Mouse (Mus musculus) forebrain, embryonic 10.5 days (tissue): ENCODE data around the gene Tln2. TPM values are rescaled to one million over a fixed set of nuclear protein-coding genes. Genes with fewer than 3 reads are reported as not detected.
"Not testable (repeated sequence)": the region's sequence is repeated elsewhere in the genome, so short reads cannot be mapped to it uniquely, and the experiment has no call there.

Experiments
- DNase-seq: peaks from one replicate; pipeline ENCODE4 v3.0.0-alpha.2; 2017; ENCODE audit warnings: low spot score; ENCODE audit errors: extremely low spot score
- H3K27ac ChIP-seq: fragments of 300-500 bp; sonication (generic); 2 replicates; pipeline ENCODE4 v1.5.1; 2016; ENCODE audit warnings: mild to moderate bottlenecking
- H3K27me3 ChIP-seq: fragments of 300-500 bp; sonication (generic); 2 replicates; pipeline ENCODE4 v1.6.1; 2016; ENCODE audit warnings: mild to moderate bottlenecking; ENCODE audit not compliant: poor library complexity, severe bottlenecking
- H3K36me3 ChIP-seq: fragments of 300-500 bp; sonication (generic); replicated peaks from 2 replicates; pipeline ENCODE4 v1.6.1; 2016; ENCODE audit warnings: mild to moderate bottlenecking, moderate library complexity
- H3K4me1 ChIP-seq: fragments of 300-500 bp; sonication (generic); 2 replicates; pipeline ENCODE4 v1.6.1; 2016
- H3K4me3 ChIP-seq: fragments of 300-500 bp; sonication (generic); 2 replicates; pipeline ENCODE4 v1.5.1; 2016; ENCODE audit warnings: mild to moderate bottlenecking, moderate library complexity
- H3K9me3 ChIP-seq: fragments of 300-500 bp; sonication (generic); 2 replicates; pipeline ENCODE4 v1.6.1; 2016; ENCODE audit warnings: mild to moderate bottlenecking, moderate library complexity
- WGBS: fragments of 180-500 bp; shearing (Covaris S2); methylation state at CpG from one replicate; pipeline ENCODE4 v1.1.7; 2016; 5-methylcytosine and 5-hydroxymethylcytosine counted together
- polyA plus RNA-seq: library from polyadenylated mRNA; unstranded; fragments of >200 nt; fragmentation: Nextera tagmentation; extraction: Ambion mirVana; gene quantifications from 2 replicates; pipeline ENCODE4 v1.2.1, GENCODE M21; 2016

Gene Tln2
- polyA plus RNA-seq, 1 experiment from 2014 or later: 30.0 TPM

DNA sequence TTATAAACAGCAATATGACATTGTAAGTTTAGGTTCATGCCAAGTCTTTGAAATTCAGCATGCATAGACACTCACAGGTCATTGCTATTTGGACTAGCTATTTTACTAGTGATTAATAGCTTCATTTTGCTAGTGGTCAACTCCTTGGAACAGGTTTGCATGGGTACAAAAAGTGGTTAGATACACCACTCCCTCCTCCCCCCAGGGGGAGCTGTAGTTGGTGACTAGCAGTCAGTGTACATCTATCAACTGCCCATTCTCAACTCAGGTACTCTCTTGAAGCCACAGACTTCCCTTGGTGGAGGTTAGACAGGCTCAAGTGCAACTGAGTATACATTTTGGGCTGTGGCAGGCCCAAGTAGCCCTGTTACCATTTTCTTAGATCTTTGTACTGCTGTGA lies 256.5 kb downstream of the Tln2 start:
- Histone ChIP-seq H3K36me3 (peaks cover 14% of the 10 kb centered on the region), H3K27ac (no peak overlapping the region)
- no peak for DNase-seq

DNA sequence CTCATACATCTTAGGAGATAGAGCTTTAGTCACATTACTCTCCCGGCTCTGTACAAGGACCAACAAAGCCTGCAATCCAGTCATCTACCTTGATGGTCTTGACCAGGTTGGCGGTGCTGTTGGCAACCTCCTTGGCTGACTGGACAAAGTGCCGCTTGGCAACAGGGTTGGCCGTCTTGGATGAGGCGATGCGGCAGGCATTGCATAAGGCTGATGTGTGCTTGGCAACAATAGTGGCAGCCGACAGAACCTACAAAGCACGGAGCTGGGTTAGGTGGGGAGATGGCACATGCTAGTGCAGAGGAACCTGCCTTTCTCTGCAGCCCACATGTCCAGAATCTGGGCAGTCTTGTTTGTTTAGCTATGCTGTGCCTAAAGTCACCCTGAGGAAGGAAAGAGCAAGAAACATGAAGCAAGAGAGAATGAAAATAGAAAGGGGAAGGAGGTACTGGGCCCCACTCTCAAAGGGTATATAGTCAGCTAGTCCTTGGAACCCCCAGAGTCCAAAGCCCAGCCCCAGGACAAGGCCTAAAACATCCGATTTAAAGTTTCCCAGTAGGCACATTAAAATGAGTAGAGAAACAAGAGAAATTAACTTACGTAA lies 257.0 kb downstream of the Tln2 start:
- no peak overlapping the region for H3K4me3 ChIP-seq
- no peak for DNase-seq
- peaks cover 14% of the 10 kb centered on the region for H3K36me3 ChIP-seq
- H3K27ac ChIP-seq: no peak overlapping the region
- H3K4me1 ChIP-seq: 0 out of 2 replicates have a peak, but pooled peaks cover 4% of the 10 kb centered on the region
- no peaks in the 10 kb centered on the region for H3K27me3 ChIP-seq
- WGBS: 93% methylated on average over 10 of the region's 10 CpGs
- H3K9me3 ChIP-seq: no peaks in the 10 kb centered on the region

More for the DNA sequence above, 256.5 kb downstream of the Tln2 start:
- Histone ChIP-seq H3K4me3 (no peak overlapping the region), H3K9me3 (no peaks in the 10 kb centered on the region), H3K27me3 (no peaks in the 10 kb centered on the region), H3K4me1 (0 out of 2 replicates have a peak, but pooled peaks cover 4% of the 10 kb centered on the region)

DNA sequence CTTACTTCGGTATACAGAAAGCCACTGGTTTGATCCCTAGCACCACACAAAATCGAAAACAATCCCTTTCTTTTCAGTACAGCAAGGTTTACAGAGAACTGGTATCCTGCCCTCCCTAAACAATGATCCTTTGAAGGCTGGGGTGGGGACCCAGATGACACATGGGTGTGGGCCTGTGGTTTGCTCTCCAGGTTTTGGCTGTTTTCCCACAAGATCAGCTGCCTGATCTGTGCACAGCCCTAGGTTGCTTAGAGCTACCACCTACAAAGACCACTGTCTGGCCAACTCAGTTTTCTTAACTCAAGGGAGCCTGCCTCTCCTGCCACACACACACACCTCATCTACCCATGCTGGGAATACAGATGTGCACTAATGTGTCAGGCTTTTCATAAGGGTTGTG lies 257.9 kb downstream of the Tln2 start:
- H3K36me3 ChIP-seq: peaks cover 14% of the 10 kb centered on the region
- H3K9me3 ChIP-seq: no peaks in the 10 kb centered on the region
- 87% methylated on average over 2 of the region's 2 CpGs for WGBS
- H3K4me3 ChIP-seq: no peak overlapping the region
- H3K4me1 ChIP-seq: 0 out of 2 replicates have a peak, but pooled peaks cover 4% of the 10 kb centered on the region
- no peak overlapping the region for H3K27ac ChIP-seq
- DNase-seq: no peak
- no peaks in the 10 kb centered on the region for H3K27me3 ChIP-seq

DNA sequence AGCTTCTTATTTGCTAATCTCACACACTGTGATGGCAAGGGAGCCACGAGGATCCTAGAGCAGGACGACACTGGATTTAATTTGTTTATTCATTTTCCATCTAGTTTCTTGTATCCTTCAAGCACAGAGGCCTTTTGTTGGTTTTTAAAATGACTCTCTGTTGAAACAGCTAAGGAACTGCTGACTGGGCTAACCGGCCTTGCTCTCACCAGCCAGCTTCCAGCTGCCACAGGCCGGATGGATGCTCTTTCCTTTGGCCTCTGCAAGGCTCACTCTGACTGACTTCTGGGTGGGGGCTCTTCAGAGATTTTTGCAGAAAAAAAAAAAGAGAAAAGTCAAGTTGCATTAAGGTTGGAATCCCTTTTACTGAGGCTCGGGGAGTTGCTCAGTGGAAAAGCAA lies 258.7 kb downstream of the Tln2 start:
- no peak overlapping the region for H3K4me3 ChIP-seq
- peaks cover 12% of the 10 kb centered on the region; the same call in 1 of the 2 replicates for H3K36me3 ChIP-seq
- no peaks in the 10 kb centered on the region for H3K27me3 ChIP-seq
- no peaks in the 10 kb centered on the region for H3K9me3 ChIP-seq
- 80% methylated on average over 5 of the region's 5 CpGs for WGBS
- 0 out of 2 replicates have a peak, but pooled peaks cover 4% of the 10 kb centered on the region for H3K4me1 ChIP-seq
- DNase-seq: no peak
- H3K27ac ChIP-seq: no peak overlapping the region

DNA sequence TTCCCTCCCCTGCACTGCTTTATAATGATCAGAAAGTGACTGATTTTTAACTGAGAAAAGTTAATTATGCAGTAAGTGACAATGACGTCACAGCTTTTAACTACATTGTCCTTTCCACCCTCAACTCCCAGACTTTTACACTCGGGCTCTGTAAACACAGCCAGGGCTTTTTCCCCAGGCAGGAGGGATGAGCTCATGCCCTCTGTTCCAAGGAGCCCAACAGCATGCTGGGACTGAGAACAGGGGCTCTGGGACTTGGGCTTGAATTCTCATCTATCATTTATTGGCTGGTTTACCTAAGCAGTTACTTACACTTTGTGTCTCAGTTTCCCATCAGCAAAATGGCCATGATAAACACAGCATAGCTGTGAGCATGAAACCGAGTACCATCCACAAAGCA lies 259.2 kb downstream of the Tln2 start:
- no peak for DNase-seq
- 0 out of 2 replicates have a peak, but pooled peaks cover 4% of the 10 kb centered on the region for H3K4me1 ChIP-seq
- H3K9me3 ChIP-seq: no peaks in the 10 kb centered on the region
- no peaks in the 10 kb centered on the region for H3K27me3 ChIP-seq
- H3K27ac ChIP-seq: no peak overlapping the region
- WGBS: 58% methylated on average over 3 of the region's 3 CpGs
- H3K36me3 ChIP-seq: peaks cover 16% of the 10 kb centered on the region
- H3K4me3 ChIP-seq: no peak overlapping the region

DNA sequence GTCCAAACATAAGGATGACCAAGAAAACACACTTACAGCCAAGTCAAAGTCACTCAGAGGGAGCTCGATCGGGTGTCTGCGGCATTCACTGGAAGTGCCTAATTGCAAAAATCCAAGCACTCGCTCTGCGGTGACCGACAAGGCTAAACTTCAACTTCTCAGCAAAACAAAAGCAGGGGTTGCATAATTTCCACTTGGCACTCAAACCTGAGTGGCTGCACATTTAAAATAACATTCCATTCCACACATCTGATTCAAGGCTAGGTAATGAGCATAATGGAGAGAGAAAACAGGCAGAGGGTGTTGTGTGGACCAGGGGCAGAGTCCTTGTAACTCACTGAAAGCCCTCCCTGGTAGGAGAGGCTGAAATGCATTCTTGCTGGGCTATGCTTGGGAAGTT lies 260.3 kb downstream of the Tln2 start:
- 86% methylated on average over 6 of the region's 6 CpGs for WGBS
- Histone ChIP-seq H3K27me3 (no peaks in the 10 kb centered on the region), H3K27ac (0 out of 2 replicates have a peak overlapping the region, but pooled peaks have one; percentile 35), H3K4me1 (0 out of 2 replicates have a peak, but pooled peaks cover 4% of the 10 kb centered on the region), H3K36me3 (peaks cover 8% of the 10 kb centered on the region), H3K9me3 (no peaks in the 10 kb centered on the region), H3K4me3 (no peak overlapping the region)
- no peak for DNase-seq

DNA sequence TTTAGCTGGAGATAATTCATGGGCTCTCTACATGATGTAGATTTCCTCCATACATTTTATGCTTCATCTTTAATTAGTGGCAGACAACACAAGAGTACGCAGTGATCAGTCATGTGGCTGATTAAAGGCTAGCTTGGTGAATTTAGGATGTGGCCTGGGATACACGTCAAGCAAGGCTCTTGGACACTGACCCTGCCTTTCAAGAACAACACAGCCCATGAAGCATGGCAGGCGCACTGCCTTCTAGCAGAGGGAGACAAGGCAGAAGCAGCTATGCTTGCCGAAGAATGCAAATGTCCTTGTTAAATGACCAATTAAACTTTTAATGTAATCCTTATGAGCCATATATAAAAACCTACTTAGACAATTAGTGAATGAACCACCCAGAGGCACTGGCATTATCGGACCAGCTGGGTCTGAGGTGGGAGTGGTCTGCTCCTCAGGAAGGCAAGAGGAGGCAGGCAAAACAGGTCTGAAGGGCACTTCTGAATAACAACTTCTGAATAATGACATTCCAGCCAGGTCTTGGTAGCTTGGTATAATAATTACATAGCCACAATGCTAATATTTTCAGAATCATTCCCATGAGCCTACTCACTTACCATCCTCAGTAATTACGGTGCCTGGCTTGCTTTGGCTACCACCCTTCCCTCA lies 262.1 kb downstream of the Tln2 start:
- Histone ChIP-seq H3K27ac (no peak overlapping the region), H3K27me3 (no peaks in the 10 kb centered on the region), H3K4me3 (no peak overlapping the region), H3K9me3 (no peaks in the 10 kb centered on the region), H3K36me3 (peaks cover 12% of the 10 kb centered on the region), H3K4me1 (0 out of 2 replicates have a peak, but pooled peaks cover 4% of the 10 kb centered on the region)
- WGBS: 85% methylated on average over 6 of the region's 6 CpGs
- no peak for DNase-seq

DNA sequence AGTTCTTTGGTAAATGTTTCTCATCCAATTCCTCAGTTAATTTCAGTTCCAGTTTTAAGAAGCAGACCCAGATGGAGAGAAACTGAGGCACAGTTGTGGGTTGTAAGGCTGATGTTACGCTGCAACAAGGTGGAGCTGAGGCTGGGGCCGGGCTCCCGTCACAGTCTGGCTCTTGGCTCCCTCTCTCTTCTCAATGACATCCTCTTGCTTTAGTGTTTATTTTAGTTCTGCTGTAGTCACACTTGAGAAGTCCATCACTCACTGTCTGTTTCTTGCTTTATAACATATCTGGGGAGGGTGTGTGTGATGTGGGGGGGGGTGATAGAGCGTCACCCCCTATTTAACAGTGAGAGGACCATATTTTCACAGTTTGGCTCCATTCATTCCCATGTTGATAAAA lies 272.0 kb downstream of the Tln2 start:
- WGBS: 97% methylated on average over 4 of the region's 4 CpGs
- H3K36me3 ChIP-seq: peaks cover 15% of the 10 kb centered on the region; the same call in 1 of the 2 replicates

DNA sequence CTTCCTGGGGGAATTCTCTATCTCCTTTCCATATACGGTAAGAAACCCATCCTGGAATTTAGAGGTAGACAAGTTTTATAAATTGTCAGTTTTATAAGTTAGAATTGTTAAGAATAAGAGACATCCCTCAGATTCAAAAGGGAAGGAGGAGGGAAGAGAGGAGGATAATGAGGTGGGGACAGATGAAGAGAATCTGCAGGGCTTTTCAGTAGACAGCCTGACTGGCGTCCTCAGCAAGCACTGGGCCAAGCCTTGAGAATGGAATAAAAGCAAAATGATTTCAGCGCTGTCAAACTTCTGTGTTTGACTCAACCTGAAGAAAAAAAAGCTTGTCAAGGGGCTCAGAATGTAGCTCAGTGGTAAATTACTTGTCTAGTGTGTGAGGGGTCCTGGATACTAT lies 272.7 kb downstream of the Tln2 start:
- peaks cover 15% of the 10 kb centered on the region; the same call in 1 of the 2 replicates for H3K36me3 ChIP-seq
- 86% methylated on average over 3 of the region's 3 CpGs for WGBS
- no peak for DNase-seq

More for the DNA sequence above, 272.0 kb downstream of the Tln2 start:
- Histone ChIP-seq H3K27ac (no peak overlapping the region), H3K27me3 (no peaks in the 10 kb centered on the region), H3K4me3 (no peak overlapping the region), H3K9me3 (no peaks in the 10 kb centered on the region), H3K4me1 (no peaks in the 10 kb centered on the region)
- no peak for DNase-seq

DNA sequence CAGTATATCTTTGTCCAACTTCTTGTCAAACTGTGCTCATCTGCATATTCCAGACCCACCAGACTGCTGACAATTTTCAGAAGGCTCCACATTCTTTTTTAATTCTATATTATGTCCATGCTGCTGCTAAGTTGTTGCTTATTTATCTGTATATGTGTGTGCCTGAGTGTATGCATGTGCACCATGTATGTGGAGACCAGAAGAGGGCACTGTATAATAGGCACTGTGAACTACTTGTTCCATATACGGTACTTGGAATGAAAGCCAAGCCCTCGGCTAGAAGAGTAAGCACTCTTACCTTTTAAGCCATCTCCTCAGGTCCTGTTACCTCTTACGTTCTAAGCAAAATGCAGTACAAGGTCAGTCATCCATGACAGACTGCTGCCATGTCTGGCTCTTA lies 274.0 kb downstream of the Tln2 start:
- WGBS: 85% methylated on average over 3 of the region's 3 CpGs
- DNase-seq: no peak
- H3K9me3 ChIP-seq: no peaks in the 10 kb centered on the region
- H3K36me3 ChIP-seq: peaks cover 15% of the 10 kb centered on the region; the same call in 1 of the 2 replicates
- no peaks in the 10 kb centered on the region for H3K4me1 ChIP-seq
- no peak overlapping the region for H3K27ac ChIP-seq
- H3K4me3 ChIP-seq: no peak overlapping the region
- no peaks in the 10 kb centered on the region for H3K27me3 ChIP-seq

More for the DNA sequence above, 272.7 kb downstream of the Tln2 start:
- Histone ChIP-seq H3K9me3 (no peaks in the 10 kb centered on the region), H3K27me3 (no peaks in the 10 kb centered on the region), H3K27ac (no peak overlapping the region), H3K4me3 (no peak overlapping the region), H3K4me1 (no peaks in the 10 kb centered on the region)

DNA sequence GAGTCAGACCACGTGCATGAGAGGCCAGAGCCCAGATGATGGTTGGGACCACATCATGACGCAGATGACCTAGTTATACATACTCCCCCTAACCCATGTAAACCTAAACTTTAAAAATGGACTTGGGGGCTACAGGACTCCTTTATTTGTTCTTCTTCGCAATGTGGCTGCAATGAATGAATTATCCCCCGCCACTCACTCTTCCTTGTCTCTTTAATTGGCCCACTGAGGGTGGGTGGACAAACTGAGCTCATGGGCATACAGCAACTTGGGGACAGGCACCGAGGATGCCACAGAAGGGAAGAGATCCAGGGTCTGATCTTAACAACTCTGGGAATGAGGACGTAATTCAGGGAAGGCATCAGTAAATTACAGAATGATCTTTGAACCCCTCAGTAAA lies 277.7 kb downstream of the Tln2 start:
- Histone ChIP-seq H3K4me3 (no peak overlapping the region), H3K36me3 (peaks cover 8% of the 10 kb centered on the region; the same call in 1 of the 2 replicates), H3K4me1 (no peaks in the 10 kb centered on the region), H3K27ac (no peak overlapping the region), H3K27me3 (no peaks in the 10 kb centered on the region), H3K9me3 (no peaks in the 10 kb centered on the region)
- WGBS: 89% methylated on average over 6 of the region's 6 CpGs
- DNase-seq: no peak

DNA sequence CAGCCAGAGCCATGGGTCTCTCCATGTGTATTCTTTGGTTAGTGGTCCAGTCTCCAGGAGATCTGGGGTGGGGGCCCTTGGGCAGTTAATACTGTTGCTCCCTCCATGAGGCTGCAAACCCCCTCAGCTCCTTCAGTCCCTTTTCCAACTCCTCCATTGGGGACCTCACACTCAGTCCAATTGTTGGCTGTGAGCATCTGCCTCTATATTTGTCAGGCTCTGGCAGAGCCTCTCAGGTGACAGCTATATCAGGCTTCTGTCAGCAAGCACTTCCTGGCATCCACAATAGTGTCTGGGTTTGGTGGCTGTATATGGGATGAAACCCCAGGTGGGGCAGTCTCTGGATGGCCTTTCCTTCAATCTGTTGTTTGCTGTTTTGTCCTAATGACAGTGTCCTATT lies 279.2 kb downstream of the Tln2 start:
- not testable (repeated sequence) for H3K4me3 ChIP-seq, H3K4me1 ChIP-seq, H3K27me3 ChIP-seq, H3K9me3 ChIP-seq, H3K27ac ChIP-seq, H3K36me3 ChIP-seq, DNase-seq

DNA sequence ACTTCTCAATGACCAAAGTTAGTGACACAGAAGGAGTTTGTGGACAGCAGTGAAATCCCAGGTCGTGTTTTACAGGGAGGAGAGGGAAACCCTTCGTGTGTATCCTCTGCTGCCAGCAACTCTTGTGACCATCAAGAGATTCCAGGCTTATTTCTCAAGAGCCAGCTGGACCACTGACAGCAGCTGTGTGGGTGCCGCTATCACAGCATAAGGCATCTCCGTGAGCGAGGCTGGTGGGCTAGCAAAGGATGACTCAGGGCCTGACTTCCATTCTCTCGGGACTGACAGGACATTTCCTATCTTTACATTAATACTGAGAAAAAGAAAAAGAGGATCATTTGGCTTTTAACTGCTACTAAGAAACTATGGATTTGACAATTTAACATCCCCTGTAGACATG lies 283.1 kb downstream of the Tln2 start:
- H3K4me3 ChIP-seq: no peak overlapping the region
- no peak overlapping the region for H3K27ac ChIP-seq
- DNase-seq: no peak
- no peaks in the 10 kb centered on the region; the same call in 1 of the 2 replicates for H3K4me1 ChIP-seq
- H3K9me3 ChIP-seq: no peaks in the 10 kb centered on the region
- 93% methylated on average over 6 of the region's 6 CpGs for WGBS
- H3K27me3 ChIP-seq: no peaks in the 10 kb centered on the region
- H3K36me3 ChIP-seq: peaks cover 15% of the 10 kb centered on the region
